Mouse (Mus musculus) liver (tissue): ENCODE measurements at regions not wholly inside any gene's neighbourhood (a gene's known extent, or its start where the extent isn't known, plus 50 kb on each side); places are given as distances from the start of the nearest gene placed in this dataset.
"Not testable (repeated sequence)": the region's sequence is repeated elsewhere in the genome, so short reads cannot be mapped to it uniquely, and the experiment has no call there.

Experiments
- DNase-seq: peaks from one replicate; pipeline ENCODE4 v3.0.0-alpha.2; 2020; ENCODE audit warnings: mixed read lengths

DNA sequence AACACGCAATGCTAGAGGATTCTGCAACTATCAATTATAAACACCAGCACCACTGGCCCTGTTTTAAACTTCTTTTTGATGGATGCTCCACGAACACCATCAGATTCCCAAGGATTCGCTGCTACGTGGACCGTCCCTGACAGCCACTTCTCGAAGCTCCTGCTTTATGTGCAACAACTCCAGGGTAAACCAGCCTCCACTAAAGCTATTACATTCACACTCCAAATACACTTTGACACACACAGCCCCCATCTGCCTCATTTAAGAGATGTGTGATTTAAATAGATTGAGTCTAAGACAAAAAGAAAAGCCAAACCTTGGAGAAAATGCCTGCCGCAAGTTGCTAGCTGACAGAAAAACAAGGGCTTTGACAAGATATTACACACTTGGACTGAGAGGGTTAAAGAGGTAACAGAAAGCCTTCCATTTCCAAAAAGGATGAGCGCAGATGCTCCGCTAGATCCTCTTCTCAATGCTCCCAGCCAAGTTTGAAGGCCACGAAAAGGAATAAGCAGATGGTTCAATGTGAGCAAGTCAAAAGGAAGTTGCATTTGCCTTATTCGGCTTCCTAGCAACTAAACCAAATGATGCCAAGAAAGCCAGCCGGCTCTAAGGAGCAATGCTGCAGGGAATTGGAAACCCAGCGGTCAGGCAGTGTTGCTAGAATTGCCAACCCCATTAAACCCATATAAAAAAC lies 54.0 kb upstream of the Cnep1r1 start:
- no peak for DNase-seq

DNA sequence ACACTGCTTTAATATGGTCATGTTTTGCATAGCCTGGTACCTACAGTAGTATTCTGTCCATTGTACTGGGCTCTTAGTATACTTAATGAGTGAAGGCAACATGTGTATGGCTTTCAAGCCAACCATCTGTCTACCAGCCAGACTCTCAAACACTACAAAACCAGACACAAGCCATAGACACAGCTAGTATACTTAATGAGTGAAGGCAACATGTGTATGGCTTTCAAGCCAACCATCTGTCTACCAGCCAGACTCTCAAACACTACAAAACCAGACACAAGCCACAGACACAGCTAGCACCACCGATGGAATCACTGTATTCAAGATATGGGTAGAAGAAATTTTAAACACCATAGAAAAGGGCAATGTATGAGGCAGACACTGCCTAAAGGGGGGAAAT lies 59.5 kb upstream of the Cnep1r1 start:
- DNase-seq, result not testable (repeated sequence)

DNA sequence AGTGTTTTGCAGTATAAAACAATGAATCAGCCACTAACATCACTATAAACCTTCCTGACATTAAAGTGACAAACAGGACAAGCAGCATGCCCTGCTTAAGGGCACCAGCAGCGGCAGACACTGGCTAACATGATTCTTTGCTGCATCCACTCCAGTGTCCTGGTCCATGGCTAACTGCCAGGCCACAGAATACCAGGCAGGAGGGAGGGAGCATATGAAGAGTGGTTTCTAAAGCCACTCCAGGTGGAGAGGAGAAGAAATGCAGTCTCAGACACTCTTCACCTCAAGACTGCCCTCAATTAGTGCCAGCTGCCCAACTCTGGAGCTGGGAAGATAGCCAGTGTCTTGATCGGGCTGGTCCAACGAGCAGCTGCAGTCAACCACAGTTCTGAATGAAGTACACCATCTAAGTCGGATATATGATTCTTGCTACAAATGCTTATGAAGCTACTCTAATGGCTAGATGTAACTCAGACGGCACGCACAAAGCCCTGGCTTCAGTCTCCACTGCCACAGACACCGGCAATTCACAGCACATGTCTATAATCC lies 60.8 kb upstream of the Cnep1r1 start:
- DNase-seq, result no peak

DNA sequence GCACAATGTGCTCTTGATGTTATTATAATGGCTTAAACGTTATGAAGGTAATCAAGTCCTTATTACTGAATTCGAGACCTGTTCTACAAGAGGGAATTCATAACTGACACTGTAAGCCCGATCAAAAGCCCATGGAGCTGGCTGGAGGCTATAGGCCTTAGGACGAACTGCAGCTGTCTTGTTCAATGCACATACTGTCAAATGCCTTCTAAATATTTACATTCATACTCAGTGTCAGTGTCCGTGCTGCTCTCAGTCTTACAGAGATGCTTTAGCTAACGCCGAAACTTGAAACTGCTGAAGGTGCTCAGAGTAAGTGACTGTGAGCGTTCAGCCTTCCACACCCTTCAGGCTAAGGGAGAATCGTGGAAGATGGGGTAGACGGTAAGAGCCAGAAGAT lies 67.9 kb upstream of the Cnep1r1 start:
- no peak for DNase-seq

DNA sequence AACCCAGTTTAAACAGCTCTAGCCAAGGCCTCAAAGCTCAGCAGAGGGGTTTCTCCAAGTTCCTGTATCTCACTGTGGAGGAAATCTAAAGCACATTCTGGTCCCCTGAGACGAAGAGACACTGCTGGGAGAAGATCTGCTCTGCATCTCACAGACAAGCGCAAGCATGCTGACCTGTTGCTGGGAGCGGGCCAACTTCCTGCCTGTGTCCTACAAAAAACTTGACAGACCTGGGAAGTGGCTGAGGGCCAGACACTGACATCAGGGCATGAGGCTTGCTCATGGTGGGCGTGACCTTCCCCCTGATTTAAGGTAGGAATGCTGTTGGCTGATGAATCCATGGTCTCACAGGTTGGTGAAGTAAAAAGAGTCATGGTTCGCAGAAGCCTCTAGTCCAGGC lies 69.5 kb upstream of the Cnep1r1 start:
- DNase-seq, result no peak

DNA sequence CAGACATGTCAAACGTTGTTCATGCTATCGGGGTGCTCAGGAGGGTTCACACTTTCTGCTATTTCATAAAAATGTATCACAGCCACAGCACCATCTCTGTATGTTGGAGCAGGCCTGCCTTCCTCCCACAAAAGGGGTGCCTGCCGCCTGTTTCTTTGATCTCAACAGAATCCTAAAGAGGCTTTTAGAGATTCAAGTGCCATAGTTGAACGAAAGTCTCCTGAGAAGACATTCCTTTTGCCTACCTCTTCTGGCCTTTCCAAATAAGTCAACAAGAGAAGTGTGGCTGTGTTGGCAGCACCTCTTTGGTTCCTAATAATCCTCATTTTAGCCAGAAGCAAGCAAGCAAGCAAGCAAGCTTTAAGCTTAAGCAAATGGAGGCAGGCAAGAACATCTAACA lies 72.6 kb upstream of the Cnep1r1 start:
- DNase-seq, result no peak

DNA sequence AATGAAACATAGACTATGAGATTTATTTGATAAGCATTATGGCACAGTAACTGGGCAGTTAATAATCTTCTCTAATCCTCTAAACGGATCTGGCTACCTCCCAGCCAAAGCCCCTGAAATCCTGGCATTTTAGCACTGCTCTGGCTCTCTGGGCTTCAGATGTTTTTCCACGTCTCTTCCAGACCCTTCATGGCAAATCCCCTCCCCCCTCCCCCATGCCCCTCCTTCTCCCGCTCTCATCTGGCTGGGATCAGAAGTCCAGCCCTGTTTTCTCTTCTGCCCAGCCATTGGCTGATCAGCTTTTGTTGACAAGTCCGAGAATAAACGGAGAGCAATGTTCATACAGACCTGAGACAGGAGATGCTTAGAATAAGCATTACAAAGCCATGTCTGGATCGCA lies 79.3 kb upstream of the Cnep1r1 start:
- DNase-seq, result no peak

DNA sequence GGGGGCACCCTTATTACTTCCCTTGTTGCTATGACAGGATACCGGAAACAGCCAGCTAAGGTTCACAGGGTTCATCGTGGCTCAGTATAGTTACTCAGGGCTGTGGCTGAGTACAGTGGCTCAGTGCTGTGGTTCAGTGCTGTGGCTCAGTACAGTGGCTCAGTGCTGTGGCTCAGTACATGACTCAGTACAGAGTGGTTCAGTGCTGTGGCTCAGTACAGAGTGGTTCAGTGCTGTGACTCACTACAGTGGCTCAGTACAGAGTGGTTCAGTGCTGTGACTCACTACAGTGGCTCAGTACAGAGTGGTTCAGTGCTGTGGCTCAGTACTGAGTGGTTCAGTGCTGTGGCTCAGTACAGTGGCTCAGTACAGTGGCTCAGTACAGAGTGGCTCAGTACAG lies 78.6 kb upstream of the Zfp423 start:
- no peak for DNase-seq

DNA sequence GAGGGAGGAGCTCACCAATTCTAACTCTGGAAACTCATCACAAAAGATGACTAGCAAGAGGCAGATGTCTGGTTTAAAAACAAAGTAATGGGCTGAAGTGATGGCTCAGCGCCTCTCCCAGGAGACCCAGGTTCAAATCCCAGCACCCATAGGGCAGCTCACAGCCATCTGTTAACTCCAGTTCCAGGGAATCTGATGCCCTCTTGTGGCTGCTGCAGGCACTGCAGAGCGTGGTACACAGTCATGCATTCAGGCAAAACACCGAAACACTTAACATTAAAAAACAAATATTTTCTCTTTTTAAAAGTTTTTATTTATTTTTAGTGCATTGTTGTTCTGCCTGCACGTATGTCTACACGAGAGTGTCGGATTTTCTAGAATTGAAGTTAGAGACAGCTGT lies 73.7 kb upstream of the Zfp423 start:
- DNase-seq, result peak; percentile 25

DNA sequence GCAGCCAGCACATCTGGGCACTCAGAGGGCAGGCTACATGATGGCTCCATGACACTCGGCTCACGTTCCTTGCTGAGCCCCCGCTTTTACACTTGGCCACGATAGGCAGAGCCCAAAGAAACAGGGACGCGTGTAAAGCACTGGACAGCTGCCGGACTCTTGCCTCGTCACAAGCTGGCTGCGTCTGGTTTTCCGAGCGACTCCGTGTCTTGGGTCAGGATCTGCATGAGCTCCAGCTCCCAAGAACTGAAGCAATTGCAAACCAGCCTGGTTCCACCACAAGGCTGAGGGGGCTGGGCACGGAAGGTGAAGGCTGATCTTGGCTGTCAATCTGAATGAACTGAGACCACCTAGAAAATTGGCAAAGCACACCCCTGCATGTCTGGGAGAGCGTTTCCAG lies 65.1 kb upstream of the Zfp423 start:
- DNase-seq, result no peak

DNA sequence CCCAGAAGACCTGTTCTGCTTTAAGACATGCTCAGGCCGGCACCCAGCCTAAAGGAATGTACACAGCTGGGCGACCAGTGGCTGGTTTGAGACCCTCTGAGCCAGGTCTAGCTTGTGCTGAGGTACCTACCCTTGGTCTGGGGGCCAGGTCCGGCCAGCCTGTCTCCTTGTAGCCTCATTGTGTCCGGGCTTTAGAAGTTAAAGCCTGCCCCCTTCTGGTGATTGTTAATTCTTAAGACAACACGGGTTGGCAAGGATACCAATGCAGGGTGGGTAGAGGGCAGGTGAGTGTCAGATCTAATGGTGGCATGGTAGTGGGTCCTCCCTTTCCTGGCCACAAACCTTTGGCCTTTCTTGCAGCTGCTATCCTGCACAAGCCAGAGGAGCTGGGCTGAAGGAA lies 64.0 kb upstream of the Zfp423 start:
- DNase-seq, result no peak

DNA sequence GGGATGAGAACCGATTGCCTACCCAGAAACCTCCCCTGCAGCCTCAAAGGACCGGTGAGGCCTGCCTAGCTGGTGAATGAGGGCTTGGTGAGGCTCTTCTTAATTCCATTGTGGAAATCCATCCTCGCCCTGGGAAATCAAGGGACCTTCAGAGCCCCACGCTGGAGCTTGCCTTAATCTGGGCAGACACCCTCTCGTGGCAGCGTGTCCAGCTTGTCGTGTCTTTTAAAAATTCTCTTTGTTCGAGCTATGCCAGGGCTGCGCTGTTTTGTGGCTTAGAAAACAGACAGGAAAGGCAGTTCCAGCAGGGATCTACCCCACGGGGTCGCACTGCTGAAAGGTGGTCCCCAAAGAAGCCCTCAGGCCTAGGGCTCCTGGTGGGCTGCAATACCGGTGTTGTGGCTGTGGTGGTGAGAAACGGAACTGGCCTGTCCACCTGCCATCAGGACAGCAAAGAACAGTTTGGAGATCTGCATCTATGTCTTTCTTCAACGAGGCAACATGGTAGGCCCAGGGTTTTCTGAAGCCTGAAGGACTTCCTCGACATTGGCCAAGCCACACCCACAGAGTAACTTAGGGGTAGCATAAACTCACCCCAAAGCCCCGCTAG lies 63.5 kb upstream of the Zfp423 start:
- no peak for DNase-seq

DNA sequence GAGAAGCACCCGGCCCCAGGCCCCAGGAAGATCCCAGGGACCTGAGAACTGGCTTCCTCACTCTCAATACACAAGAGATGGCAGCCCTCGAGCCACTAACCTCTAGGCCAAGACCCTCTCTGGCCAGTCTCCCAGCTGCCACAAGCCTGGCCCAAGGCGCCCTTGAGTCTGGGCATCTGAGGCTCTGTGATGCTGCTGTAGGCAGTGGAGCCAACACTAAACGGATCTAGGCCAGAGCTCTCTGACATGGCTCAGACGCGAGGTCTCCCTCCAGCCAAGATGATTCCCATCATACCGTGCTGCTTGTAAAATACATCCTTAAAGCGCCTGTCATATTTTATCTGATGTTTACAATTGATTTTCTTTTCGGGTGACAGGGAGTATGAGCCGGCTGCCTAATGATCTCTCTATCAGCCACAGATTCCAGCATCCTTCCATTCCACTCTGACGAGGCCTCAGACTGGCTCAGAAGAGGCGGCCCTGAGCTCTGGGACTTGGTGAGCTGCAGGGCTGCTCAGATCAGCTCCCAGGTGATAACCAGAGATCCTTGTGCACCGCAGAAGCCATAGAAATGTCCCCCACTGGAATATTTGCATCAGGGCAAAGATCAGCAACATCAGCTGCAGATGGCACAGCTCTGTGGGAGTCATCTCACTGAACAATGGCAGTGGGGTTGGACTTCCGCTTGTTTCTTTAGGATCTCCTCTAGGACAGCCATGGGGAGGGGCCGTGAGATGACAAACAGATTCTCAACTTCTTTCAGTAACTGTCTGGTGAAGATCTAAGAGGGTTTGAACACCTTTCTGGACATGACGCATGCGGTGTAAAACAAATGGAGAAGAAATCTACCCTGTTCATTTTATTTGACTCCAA lies 60.1 kb upstream of the Zfp423 start:
- DNase-seq, result no peak

DNA sequence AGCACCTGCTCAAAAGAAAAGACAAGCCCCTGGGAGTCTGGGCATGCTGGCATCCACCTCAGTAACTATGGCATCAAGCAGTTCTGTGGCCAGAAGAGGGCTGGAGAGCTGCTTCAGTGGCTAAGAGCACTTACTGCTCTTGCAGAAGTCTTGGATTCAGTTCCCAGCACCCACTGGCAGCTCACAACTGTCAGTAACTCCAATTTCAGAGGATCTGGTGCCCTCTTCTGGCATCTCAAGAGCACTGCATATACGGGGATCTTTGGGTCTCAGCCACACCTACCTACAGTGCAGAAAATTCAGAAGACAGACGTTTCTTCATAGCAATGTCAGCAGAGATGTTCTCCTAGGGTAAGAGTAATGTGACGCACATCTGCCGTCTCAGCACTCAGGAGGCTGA lies 59.1 kb upstream of the Zfp423 start:
- no peak for DNase-seq

DNA sequence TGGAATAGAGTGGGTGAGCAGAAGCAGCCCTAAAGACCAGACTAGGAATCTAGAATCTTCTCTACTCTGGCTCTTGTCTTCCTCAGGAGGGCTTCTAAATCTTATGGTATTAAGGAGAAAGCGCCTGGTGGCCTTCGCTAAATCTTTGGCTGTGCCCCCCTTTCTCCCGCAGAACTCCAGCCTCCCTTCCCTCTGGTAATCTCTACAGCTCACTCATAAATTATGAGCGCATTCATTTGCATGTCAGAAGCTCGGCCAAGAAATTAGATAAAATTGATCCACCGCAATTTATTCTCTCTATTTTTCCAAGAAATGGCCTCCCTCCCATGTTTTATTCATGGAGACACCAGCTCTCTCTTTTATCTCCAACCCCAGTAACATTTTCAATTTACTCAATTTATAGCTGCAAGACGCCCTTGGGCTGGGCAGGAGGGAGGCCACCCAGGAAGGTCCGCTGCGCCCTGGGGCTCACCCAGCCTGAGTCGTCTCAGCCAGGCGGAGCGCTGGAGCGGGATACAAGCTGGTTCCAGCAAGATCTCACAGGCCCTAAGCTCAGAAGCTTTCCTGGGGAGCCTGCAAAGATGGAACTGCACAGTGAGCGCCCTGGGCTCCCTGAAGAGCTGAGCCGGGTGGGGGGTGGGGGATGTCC lies 52.9 kb upstream of the Zfp423 start:
- DNase-seq, result peak; percentile 19

DNA sequence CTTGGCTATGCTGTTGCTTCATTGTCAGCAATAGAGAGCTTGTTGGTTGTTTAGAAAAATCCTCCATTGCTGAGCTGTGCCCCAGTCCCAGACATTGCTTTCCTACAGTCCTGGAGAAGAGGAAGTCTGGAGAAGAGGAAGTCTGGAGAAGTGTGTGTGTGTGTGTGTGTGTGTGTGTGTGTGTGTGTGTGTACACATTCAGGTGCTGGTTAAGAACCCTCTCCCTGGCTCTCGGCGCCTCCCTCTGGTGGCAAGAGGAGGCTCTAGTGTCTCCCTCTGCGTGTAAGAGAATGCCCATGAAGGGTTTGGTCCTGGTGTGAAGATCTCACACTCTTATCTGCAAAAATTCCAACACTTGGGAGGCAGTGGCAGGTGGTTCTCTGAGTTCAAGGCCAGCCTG lies 51.2 kb upstream of the Zfp423 start:
- peak; percentile 51 for DNase-seq

DNA sequence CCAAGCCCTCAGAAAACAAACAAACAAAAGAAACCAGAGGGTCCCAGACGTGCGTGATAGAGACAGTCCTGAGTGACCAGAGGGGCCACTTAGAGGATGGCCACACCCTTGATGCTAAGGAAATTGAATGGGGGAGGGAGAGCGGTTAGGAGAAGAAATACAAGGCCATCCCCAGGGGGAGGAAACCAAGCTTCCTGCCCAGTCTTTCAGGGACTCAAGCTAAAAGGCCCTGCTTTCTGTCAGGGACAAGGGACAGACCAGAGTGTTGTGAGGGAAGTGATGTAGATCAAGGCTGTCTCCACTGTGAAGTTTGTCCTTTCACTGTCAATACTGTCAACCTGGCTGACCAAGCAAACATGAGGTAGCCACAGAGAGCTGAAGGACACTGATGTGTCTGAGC lies 50.5 kb upstream of the Zfp423 start:
- DNase-seq, result no peak
